Mouse (Mus musculus) MEL-GATA-1-ER (cell line): Measurements from ENCODE around the gene Tmx2.
"Not testable (repeated sequence)": the region's sequence is repeated elsewhere in the genome, so short reads cannot be mapped to it uniquely, and the experiment has no call there.

ENCODE experiments used
- DNase-seq: peaks from one replicate; pipeline ENCODE4 v3.0.0-alpha.2; 2012; ENCODE audit warnings: low read depth; ENCODE audit errors: extremely low read depth

The Tmx2 gene

DNA sequence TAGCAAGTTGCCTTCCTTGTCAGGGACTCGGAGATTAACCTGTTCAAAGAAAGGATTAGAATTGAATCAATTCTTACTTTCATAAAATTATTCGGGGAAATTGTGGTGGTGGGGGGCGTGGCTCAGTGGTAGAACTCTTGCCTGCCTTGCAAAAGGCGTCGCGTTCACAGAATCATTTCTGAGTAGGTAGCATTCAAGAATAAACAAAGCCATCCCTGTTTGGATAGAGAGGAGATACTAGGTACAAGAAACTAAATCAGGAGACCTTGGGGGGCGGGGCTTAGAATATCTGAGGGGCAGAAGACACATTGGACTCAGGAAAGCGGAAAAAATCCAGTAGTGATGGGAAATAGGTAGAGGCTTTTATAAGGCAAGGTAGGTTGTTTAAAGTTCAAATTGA is at the start of gene Tmx2:
Tmx2 (minus strand) TSS at position 125 of the 400 bp plus-strand sequence.
- DNase-seq, result no peak

DNA sequence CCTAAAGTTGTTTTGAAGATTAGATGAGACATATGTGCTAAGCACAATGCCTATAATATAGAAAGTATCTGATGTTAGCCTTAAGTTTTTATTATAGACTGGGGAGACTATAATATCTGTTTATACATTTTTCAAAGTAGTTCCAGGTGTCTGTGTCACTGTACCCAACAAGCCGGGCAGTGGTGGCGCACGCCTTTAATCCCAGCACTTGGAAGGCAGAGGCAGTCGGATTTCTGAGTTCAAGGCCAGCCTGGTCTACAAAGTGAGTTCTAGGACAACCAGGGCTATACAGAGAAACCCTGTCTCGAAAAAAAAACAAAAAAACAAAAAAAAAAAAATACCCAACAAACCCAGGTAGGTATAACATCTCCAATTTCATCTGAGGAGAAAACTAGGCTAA is 49.3 kb upstream of the Tmx2 start:
- not testable (repeated sequence) for DNase-seq

DNA sequence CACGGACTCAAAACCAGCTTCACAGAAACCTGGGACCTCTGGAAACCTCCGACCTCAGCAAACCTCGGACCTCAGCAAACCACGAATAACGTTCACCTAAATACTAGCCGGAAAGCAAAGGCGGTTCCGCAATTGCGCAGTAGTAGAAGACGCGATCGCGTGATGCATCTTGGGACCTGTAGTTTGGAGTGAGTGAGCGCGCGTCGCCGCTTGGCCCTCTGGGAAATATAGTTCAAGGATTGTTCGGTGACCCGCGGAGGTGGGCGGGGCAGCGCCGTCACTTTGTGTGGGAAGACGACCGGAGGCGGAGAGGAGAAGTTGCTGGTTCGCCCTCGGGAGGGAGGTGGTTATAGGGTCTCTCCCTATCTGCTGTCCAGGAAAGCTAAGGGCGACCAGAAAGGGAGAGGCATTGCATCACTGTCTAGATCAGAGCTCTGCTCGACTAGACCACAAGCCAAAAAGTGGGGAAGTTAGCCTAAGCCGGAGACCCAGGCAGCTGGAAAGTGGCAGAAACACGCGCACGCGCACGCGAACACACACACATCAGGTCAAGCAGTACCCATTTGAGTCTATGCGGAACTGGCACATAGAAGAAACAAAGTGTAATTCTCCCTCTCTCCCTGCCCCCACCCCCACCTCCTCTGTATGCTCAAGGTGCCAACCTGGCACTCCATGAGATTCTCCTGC is 48.4 kb upstream of the Tmx2 start, which contains the start of gene Clp1:
Clp1 (minus strand) TSS at position 179 of the 687 bp plus-strand sequence.
- peak; percentile 97 for DNase-seq

DNA sequence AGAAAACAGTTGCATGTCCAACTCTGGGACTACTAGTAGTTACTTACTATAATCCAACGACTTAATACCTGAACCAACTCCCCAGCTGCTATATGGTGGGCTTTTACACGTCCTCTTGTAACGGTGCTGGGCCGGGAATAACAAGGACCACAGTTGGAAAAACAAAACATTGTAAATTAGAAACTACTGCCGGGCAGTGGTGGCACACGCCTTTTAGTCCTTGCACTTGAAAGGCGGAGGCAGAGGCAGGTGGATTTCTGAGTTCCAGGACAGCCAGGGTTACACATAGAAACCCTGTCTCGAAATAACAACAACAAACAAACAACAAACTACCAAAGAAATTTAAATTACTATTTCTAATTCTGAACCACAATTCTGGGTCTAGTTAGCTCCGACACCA is 47.8 kb upstream of the Tmx2 start:
- no peak for DNase-seq

DNA sequence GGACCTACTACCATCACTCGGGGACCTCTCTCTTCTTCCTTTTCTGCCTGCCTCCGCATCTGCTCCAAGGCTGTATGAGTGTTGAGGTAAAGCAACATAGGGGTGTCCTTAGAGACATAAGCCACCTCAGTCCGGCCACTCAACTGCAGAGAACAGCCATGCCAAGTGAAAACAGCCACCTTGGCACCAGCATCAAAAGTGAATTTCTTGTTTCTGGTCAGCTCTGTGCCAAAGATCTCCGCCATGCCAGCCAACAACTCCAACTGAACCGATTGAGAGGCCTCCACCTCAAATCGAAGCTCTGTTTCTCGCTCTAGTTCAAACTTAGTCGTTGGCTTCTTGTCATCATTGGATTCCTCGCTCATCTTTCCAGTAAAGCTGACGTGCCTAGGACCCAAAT is 46.8 kb upstream of the Tmx2 start:
- DNase-seq, result no peak

- DNase-seq, result no peak
Observed at GRCm38 (mm10) chr2:84723856-84724255, 44.9 kb upstream of the Tmx2 start.

DNA sequence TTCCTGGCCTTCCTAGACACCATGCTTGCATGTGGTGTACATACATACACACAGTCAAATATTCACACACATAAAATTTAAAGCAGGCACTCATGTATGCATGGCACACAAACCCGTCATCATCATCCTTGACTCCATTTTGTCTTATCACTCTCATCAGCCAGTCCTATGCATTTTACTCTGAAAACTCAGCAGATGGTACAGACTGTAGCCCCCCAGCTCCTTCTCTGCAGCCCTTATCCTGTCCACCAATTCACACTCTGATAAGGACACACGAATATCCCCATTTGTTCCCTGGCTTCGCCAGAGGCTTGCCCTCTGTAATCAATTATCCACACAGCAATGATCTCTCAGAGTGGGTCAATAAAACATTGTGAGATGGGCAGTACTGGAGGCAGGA is 42.2 kb upstream of the Tmx2 start:
- no peak for DNase-seq

- no peak for DNase-seq
Observed at GRCm38 (mm10) chr2:84720718-84721117, 41.8 kb upstream of the Tmx2 start.

DNA sequence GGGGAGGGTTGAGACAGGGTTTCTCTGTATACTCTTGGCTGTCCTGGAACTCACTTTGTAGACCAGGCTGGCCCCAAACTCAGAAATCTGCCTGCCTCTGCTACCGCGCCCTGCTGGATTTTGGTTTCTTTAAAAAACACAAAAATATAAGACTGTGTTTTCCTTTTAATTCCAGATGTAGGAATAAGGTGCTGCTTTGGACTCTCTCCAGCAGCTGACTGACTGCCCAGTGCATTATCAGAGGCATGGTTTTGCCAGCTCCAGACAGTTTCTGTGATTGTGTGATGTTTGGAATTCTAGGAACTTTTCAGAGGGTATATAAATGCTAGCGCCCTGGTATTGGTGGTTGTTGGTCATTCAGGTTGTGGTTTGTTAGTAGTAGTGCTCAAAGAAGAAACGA is 38.4 kb upstream of the Tmx2 start:
- DNase-seq, result no peak

GRCm38 (mm10) chr2:84716423-84717355 is 37.7 kb upstream of the Tmx2 start:
- no peak for DNase-seq

DNA sequence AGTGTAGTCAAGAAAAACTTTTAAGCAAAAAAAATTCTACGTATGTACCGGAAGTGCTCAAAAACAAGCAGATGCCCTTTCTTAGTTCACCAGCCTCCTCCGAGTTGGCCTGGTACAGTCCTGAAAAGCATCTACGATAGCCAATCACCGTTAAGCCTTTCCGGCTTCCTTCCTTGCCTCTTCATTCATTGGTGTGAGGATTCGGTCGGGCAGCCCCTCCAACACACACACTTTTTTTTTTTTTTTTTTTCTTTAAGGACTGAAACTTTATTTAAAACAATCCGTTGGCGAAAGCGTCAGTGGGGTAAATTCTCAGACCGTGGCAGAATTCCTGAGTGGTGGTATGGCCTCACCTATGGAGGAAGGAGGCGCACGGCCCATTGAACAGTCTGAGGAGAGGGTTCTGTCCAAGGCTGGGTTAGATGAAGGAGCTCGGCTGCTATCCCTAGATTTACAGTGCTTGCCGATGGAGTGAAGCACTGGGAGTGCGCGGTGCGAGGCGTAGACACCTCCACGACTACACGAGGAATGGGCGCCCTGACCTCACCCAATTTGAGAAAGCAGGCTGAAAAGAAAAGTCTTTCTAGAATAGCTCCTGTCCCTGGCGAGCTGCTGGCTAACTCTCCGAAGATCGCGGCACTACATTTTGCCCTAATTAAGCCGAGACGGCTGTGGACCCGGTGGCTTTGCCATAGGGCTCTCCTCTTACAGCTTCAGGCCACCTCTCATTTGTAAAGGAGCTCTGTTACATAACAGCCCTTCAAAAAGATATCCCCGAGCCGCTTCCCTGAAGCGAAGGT is 36.8 kb upstream of the Tmx2 start:
- peak; percentile 97 for DNase-seq

GRCm38 (mm10) chr2:84714811-84715561 is 36.0 kb upstream of the Tmx2 start, which contains the start of gene Zdhhc5:
TSS of gene Zdhhc5 (minus strand) at chr2:84715180.
- DNase-seq, result peak; percentile 82

- no peak for DNase-seq
Observed at GRCm38 (mm10) chr2:84714422-84714810, 35.5 kb upstream of the Tmx2 start.

DNA sequence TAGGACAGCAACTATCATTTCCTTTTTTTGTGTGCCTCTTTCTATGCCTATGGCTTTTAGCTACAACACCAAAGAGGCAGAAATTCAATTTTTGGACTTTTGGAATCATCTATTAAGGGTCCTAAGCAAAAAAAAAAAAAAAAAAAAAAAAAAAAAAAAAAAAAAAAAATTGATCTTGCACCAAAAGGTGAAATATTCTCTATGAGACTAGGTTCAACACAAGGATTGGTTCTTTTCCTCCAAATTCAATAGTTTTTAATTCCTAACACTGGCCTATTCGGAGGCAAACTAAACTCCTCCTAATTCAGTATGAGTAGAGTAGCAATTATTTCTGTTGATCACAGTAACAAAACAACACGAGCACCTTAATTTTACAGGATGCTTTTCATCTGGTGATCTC is 33.0 kb upstream of the Tmx2 start:
- no peak for DNase-seq

DNA sequence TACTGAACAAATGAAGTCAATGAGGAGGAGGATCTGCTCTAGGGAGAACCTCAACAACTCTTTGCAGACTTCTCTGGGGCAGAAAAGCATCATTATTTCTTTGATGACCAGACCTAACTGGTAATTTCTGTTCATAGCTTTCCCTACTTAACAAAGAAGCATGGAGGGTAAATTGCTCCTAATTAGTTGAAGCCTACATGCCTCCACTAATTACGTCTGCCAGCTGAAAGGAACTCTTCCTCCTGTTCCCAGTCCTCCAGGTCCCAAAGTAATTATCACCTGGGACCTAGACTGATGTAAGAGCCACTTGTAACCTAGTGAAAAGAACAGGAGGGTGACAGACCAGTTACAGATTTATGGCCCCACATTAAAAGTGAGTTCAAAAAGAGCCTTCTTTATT is 28.6 kb upstream of the Tmx2 start:
- no peak for DNase-seq

DNA sequence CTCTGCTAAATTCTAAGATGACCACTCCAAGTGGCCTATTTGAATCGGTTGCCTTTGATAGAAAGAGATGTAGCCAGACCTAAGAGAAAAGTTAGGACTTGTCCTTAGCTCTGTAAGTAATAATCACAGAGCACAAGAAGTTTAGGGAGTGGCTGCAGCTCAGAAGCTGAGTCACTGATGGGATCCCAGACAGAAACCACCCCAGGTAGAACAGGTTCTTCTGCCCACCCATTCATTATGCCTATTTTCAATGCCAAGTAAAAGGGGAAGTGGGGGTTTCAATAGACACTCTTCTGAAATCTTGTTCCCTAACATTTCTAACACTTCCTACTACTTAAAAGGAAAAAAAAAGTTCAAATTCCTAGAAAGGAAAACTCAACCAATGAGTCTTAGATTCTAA is 26.4 kb upstream of the Tmx2 start:
- no peak for DNase-seq

DNA sequence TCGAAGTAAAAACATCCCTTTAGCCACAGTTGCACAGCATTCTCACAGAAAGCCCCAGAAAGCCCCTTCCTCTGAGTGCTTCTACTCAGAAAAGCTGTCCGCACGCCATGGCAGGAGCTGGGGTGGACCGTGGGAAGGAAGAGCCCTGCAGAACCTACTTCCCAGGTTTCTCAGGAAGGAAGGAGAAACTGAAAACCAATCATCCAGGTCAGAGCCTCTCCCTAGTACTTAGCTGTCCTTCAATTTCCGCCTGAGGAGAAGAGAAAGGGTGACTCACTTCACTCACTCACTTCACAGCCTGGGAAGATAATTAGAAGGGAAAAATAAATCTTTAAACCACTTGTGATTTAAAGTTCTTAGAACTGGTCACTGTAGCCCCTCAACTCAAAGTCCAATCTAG is 25.4 kb upstream of the Tmx2 start:
- DNase-seq, result no peak

GRCm38 (mm10) chr2:84703497-84703896 is 24.6 kb upstream of the Tmx2 start:
- DNase-seq, result peak; percentile 75

DNA sequence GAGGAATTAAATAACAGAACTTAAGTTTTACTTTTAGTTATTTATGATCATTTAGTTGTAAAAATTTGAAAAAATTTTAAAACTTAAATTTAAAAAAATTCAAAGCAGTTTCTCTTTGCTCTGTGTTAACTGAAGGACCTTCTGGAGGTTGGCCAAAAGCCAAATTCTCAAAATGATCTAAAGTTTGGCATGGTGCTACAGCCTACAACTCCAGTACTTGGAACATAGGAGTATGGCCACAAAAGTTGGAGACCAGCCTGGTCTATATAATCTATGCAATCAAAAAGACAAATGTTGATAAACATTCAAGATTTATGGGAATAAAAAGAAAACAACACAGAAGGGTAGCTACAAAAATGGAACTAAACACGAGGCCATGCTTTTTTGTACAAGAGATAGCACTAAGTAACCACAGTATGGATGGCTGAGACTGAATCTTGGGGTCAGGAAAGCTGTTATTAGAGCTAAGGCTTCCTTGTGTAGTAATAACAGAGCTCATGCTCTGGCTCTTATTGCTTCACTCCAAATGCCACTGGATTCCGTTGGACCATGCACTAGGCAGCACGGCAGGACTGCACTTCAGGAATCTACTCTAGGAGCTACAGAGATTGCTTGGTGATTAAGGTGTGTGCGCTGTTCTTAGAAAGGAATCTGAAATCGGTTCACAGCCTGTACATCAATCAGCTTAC is 16.2 kb upstream of the Tmx2 start:
- no peak for DNase-seq

DNA sequence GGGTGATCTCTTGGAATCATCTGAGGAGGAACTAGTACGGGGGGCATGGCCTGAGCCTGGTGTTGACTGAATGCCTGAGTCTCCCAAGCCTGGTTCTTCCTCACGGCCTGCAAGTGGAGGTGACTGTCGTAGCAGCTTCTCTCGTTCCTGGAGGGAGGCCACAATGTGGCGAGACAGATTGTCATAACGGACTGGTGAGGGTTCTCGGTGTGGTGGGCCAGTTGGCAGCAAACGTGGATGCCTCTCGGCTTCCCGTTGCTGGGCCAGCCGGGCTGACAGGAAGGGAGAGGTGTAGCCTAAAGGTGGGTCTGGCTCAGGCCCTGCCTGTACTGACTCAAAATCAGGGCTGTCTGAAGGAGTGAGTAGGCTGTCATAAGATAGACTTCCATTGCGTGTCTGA is 11.1 kb upstream of the Tmx2 start:
- DNase-seq, result no peak
